Mouse (Mus musculus): ENCODE measurements at regions not wholly inside any gene's neighbourhood (a gene's known extent, or its start where the extent isn't known, plus 50 kb on each side); places are given as distances from the start of the nearest gene placed in this dataset.

DNA sequence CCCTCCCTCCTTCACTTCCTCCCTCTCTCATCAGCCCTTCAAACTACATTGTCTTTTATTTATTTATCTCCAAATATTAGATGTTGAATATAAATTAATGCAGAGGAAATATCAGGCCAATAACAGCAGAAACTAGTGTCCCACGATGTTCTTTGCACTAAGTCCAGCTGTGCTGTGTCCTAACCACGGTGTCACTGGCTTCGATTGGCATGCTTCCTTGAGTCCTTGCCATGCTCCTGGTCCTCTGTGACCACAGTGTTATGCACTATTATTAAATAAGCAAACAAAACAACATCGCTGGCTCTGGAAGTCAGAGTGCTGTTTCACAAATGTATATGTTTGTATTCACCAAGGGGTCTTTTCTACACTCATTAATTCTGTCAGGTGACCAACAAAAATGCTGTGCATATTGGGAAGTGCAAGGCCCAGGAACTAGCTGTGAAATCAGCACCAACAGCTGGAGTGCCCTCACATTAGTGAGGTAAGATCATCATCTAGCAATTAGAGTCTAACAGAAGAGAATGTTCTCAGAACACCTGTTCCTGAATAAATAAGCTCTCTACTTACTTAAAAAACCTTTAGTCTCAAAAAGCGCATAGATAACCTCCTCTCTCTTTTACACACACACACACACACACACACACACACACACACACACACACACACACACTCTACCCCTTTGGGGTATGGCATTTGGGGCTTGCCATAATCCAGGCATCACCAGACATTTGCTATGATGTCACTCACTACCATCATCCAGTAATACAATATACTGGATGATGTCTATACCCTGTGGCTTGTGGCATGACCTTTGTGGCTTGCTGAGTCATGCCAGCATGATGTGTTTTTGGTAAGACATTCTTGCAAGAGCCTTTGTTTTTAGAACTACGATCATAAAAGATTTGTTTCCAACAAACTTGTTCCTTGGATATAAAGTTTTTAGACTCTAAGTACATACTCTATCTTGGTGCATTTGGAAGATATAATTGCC is 81.9 kb upstream of the Rgs2 start:
- ATAC-seq: peak; percentile 97

DNA sequence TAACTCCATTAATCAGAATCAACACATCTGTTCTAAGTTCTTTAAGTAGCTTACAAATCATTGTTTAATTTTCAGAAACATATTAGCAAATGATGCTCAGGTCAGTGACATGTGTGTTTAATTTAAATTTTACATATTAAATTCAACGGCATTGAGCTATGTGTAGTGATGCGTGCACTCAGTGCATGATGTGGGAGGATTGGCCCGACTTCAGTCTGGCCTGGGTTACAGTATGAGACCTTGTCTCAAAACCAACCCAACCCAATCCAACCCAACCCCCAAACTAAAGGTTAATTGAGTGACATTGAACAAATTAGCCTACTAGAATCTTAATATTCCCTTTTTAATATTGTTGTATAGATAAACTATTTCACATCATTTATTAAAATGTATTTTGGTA is 75.0 kb upstream of the Rgs2 start:
- no peak for ATAC-seq

DNA sequence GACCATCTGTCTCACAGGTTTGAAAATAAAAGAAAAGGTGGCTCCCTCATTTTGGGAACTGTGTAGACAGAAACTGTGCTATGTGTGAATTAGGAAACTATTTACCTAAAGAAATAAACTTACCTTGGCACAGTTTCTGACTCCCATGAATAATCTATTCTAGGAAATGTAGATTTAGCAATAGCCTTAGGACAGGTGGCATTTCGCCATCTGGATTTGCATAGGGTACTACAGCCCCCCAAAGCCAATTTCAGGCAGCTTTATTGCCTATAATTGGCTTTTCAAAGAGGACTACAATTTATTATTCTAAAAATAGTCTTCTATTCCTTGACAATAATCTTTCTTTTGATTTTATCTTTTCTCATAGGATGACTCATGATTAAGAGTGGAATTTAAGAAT is 74.5 kb upstream of the Rgs2 start:
- ATAC-seq: no peak

DNA sequence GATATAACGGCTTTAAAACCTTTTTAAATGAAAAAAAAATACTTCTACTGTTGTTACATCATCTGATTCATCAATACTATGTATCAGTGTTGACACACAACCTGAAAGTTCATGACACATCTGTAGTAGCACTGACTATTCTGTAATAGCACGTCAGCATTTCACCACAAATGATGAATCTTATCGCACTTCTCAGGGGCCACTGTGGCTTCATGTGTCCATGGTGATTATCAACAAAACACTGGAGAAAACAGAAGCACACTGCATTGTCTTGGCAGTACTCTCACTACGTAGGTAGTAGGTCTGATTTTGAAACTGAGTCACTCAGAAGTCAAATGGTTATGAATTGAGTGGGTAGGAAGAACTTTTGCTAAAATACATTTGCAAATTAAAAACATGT is 72.0 kb upstream of the Rgs2 start:
- ATAC-seq: peak; percentile 32

DNA sequence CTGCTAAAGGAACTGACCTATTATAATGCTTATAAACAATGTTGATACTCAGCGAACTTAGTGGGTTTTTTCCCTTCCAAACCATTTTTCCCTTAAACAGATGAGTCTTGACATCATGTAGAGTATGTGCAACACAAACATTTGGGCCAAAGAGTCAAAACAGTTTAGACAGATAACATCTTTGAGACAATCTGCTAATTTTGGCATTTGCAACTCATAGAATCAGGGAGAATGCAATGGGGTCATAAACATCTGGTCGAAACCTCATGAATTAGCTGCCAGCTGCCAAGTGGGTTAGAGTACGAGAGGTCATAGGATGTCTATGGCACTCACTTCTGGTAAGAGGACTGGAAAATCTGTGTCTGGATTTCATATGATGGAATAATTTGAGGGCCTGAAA is 57.3 kb upstream of the Rgs2 start:
- no peak for ATAC-seq

DNA sequence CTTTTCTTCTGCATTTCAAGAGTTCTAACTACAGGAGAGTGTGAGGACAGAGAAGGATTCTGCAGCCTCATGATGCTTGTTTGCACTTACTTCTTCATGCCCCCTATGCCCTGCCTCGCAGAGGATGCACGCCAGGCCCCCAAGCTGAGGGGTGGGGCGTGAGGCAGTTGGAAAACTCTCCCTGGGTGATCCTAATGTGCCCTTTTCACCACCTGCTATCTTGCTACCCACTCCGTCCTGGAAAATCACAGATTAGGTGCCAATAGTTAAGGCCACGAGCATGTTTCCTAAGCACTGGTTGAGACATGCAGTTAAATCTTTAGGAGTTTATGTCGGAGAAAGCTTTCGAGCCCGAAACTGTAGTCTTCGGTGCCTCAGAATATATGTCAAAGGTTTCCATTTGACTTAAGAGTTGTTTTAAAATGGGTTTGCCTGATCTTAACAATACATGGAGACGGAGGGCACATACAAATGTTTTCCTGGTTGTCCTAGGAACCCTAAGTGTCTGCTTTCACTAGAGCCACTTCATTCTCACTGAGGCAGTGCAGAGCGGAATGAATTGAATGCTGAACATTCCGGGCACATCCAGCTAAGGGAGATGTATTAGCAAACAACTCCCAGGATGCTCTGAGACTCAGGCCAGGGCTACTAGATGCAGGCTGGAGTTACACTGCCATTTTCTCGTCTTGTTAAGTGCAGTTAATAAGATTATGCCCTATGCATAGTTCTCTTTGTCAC is 51.7 kb upstream of the Rgs2 start:
- no peak for ATAC-seq
